Mouse (Mus musculus): Measurements from ENCODE around the gene Galnt10. TPM values are rescaled to one million over a fixed set of nuclear protein-coding genes. Genes with fewer than 3 reads are reported as not detected.

Galnt10 gene
- total RNA-seq, 1 experiment from 2014 or later = 39.8 TPM

- peak; percentile 37 for DNase-seq
These were observed 182.8 kb downstream of the Galnt10 start for GRCm38 (mm10) chr11:57827915-57828545.

DNA sequence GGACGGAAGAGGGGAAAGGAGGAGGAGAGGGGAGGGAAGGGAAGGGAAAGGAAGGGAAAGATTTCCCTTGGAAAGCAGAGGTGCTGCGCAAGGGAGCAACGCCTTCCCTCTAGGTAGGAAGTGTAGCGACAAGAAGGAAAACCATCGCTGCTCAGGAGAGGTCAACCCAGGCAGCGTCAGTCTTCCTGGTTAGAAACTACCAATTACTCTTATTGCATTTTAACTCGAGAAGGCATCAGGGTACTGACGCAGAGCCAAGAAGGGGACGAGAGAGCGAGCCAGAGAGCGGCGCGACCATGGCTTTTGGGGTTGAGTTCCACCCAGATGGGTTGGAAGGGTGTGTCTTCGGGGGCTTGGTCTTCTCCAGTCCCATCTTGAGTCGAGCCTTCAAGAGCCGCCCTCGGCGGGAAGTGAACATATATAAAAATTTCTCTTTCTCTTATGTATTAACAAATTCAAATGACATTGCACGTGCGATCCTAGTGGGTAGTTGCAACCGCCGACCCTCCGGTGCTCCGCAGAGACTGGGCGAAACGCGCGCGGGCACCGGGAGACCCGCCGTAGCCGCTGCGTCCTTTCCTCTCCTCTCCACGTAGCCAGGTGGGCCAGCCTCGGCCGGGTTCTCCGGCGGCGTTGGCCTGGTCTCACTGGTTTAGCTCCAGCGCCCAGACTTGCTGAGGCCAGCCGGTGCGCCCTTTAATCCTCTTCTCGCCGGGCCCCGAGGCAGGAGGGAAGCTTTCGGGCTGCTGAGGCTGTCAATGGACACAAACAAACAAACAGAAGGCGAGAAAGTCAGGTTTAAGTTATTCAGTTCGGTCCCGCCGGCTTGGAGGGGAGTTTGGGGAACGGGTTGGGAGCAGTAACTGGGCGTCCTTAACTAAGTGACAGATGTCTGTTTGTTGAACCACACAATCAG, 184.0 kb downstream of the Galnt10 start:
- DNase-seq = peak; percentile 19

DNA sequence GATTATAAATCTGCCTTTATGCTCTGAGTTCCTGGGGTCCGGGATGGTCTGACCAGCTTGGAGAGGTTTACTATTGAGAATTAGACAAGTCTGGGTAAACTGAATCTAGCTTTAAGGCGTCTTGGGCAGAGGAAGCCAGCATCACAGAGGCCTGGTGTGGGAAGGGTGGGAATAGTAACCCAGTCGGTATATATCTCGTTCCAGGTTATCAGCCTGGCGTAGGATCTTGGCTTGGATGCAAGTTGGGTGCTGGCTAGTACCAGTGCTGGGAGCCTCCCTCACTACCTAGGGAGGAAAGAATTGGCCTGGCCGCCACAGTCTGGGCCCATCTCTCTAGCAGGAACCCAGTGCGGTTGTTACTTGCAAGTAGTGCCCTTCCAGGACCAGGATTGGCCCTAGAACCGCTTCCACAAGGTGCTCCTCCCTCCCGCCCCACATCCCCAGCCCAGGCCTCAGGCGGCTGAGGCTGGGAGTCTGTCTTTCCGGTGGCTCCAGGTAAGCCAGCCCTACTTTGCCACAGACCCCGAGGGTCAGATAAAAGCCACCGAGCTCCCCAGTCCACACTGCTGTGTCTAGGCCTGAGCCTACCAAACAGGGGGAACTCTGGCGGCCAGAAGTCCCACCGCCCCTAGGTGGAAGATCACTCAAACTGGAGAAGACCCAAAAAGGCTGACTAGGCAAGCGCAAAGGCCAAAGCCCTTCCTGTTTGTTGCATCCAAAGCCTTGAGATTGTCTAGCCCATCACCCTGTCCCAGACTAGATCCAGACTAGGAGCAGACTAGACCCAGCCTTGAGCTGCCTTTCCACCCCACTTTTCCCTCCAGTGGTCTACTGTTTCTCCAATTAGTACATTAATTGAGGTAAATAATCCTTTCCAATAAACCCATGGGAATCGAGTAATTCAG, 184.9 kb downstream of the Galnt10 start:
- no peak for DNase-seq

GRCm38 (mm10) chr11:57831281-57831781, 186.1 kb downstream of the Galnt10 start:
- no peak for DNase-seq

- no peak for DNase-seq
These were observed 186.6 kb downstream of the Galnt10 start for GRCm38 (mm10) chr11:57831861-57832260.

DNA sequence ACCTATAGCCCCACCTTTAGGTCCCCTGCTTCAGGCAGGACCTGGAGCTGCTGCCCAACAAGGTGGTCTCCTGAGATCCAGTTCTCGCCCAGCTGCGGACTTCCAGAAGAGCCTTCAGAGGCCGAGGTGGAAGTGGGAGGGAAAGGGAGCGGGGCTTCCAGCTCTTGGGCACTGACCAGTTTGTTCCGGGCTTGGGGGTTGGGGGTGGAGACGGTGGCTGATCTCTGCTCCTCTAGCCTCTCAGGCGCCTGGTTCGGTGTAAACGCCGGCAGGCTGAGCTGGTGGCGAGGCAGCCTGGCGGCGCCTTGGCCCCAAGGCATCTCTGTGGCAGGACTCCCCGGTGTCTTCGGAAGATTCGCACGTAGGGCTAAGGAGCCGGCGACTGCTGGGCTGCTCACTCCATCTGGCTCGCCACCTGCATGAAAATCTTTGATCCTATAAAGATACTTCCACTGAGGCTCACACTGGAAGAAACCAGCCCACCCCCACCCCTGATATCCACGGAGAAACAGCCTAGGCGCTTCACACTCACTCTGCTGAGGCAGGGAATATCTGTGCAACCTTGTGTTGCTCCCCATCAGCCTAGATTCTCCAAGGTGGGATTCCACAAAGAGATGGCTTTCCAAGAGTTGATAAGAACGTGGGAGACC, 187.4 kb downstream of the Galnt10 start, which contains the start of gene Hand1:
Hand1 (minus strand) TSS at position 267 of the 650 bp plus-strand sequence.
- no peak for DNase-seq

GRCm38 (mm10) chr11:57833296-57833977, 188.2 kb downstream of the Galnt10 start:
- no peak for DNase-seq

GRCm38 (mm10) chr11:57834031-57834430, 188.8 kb downstream of the Galnt10 start:
- DNase-seq = no peak

DNA sequence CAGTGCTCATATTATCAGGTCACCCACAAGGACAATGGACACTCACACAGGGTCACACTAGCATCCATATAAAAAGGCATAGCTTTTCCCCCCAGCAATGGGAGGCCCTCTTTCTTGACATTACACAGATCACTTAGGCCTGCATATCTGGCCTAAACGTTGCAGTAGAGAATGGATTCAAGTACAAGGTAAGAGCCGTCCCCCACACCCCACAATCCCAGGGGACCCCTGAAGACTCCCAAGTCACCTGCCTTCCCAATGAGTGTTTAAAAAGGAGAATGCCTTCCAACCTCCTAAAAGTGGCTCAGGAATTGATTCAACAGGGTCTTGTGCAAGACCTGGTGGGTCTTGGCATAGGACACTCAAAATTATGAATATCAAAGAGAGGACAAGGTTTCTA, 190.1 kb downstream of the Galnt10 start:
- no peak for DNase-seq

DNA sequence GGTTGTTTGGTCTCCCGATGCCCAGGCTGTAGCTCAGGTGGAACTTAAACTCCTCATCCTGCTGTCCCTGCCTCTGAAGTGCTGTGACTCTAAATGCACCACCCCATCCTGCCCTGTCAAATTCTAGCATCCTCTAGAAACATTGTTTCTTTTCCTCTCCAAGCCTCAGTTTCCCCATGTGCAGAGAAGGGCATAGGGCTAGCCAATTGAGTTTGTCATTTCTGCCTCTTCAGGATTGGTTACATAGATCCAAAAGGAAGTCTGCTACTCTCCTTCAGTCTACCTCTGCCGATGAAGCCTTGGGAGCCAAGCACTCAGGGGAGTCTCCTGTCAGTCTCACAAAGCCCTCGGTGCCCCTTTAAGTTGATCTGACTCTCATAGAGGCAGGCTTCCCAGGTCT, 190.7 kb downstream of the Galnt10 start:
- DNase-seq = no peak

GRCm38 (mm10) chr11:57836401-57836800, 191.2 kb downstream of the Galnt10 start:
- DNase-seq = no peak

Other genes with a start within 250 kb of the Galnt10 start
- 52.8 and 57.8 TPM in 2 replicates for gene Fam114a2, start 126.8 kb upstream of the Galnt10 start, total RNA-seq (2021)
- gene Mfap3, start 126.8 kb upstream of the Galnt10 start, total RNA-seq (2021) = 29.5 and 36.4 TPM in 2 replicates
- gene Sap30l, start 156.2 kb downstream of the Galnt10 start, total RNA-seq (2021) = 47.2 and 48.8 TPM in 2 replicates
- gene Hand1, start 187.4 kb downstream of the Galnt10 start, total RNA-seq (2021) = 12.0 and 14.7 TPM in 2 replicates

Measured in adrenal gland, postnatal 14 days (tissue).